In genomic region chr6:147923246-147923645, GRCm38 (mm10) we compare ENCODE assay signal across 15 mouse cellular contexts.
"Had no signal": no experiment of that assay in that cellular context is flagged by ENCODE, and none has a peak within 500 bp of the region (broad histone marks: within the 10 kb centered on the region; RNA-seq: fewer than 3 reads in every experiment).

No protein-coding gene starts in this region.

- H3K4me1 ChIP-seq: stomach, embryonic 15.5 days had no signal

- H3K36me3 ChIP-seq: neural tube, embryonic 15.5 days; stomach, embryonic 15.5 days had no signal

- H3K4me2 ChIP-seq: neural tube, embryonic 15.5 days; stomach, embryonic 15.5 days had no signal

- H3K9ac ChIP-seq: neural tube, embryonic 15.5 days; stomach, embryonic 15.5 days had no signal

- H3K27ac ChIP-seq: neural tube, embryonic 15.5 days; stomach, embryonic 15.5 days; stomach, postnatal 0 days had no signal

- H3K4me3 ChIP-seq: neural tube, embryonic 15.5 days; stomach, embryonic 15.5 days had no signal

- H3K27me3 ChIP-seq: neural tube, embryonic 15.5 days; stomach, embryonic 15.5 days had no signal

- DNase-seq: retina, postnatal 1 day; right cerebral cortex, adult 18-20 months; right cerebral cortex, postnatal 14 days; right cerebral cortex, postnatal 25 days; right cerebral cortex, postnatal 4 days; spleen, adult 18-20 months; thymus, adult 18-20 months; thymus, adult 2 months; thymus, postnatal 14 days; thymus, postnatal 25 days; thymus, postnatal 36 days; thymus, postnatal 4 days had no signal

- H3K9me3 ChIP-seq: neural tube, embryonic 15.5 days; stomach, embryonic 15.5 days had no signal
